Mouse (Mus musculus): ENCODE measurements around the gene Psma7.

Gene Psma7

GRCm38 (mm10) chr2:180005656-180006351 lies 36.4 kb downstream of the Psma7 start:
- in situ Hi-C loops (cut with MboI, MseI) = no loop called here

DNA sequence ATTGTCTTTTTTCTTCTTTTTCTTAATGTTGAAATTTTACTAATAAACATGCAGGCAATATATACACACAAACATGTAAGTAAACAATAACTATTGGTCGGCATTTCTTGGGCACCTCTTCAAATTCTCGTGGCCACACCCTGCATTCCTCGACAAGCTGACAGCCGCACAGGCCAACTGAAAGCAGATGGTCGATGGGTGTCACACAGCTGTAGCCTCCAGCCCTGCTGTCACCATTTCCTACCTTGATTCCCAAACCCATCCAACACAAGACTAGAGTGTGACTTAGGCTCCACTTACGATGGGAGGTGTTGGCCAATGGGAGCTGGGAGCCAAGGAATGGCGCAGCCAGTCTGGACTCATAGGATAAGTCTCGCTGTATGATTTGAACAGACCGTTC lies 40.6 kb downstream of the Psma7 start:
- in situ Hi-C loops (cut with MboI, MseI) = no loop called here

- in situ Hi-C loops (cut with MboI, MseI) = no loop called here
Observed at GRCm38 (mm10) chr2:179998431-179998830, 43.8 kb downstream of the Psma7 start.

DNA sequence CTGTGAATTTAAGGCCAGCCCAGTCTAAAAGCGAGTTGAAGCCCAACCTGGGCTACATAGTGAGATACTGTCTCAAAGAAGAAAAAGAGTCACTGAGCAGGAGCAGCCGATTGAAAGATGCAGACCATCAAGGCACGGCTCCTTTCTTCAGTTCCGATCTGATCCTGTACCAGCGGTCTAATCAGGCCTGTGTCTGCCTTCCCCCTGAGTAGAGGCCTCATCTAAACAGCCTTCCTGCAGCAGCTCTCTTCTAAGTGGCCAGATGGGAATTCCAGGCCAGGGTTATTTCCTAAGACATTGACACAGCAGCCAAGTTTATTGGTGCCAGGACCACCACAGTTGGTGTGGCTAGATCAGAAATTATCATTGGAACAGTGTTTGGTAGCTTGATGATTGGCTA lies 49.2 kb downstream of the Psma7 start:
- in situ Hi-C loops (cut with MboI, MseI) = no loop called here

DNA sequence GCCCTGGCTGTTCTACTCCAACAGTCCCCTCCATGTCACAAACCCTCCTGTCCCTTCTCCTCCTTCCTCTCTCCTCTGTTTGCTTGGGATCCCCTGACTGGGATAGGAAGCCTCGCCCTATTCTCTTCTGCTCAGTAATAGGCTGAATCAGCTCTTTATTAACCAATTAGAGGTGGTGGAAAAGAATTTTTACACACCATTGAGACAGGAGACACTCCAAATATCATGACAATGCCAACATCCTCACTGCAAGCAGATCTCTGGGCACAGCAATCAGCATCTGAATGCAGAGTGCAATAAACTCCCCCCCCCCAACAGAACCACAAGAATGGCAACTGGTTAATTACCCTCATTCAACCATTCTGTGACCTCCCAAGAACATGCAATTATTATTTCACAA lies 53.1 kb downstream of the Psma7 start:
- in situ Hi-C loops (cut with MboI, MseI) = no loop called here

DNA sequence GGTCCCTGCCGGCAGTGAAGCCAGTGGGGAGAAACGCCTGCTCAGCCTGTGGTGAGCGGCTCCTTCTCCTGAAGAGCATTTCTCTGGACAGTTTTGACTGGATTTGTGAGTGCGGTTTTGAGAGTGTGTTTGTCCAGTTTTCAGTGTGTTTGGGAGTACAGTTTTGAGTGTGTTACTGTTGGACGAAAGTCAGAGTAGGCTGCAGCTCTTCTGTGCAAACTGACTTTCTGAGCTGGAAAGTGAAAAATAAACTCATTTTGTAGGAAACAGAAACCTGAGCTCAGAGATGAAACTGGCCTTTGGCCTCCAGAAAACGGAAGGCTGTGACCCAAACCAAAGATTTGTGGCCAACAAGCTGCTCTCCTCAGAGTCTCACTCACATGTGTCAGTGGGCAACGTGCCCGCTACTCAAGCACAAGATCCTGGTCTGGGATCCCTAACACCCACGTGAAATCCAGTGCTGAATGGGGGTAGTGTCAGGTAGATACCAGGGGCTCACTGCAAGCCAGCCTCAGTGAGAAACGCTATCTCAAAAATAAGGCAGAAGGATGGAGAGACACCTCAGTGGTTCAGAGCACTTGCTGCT lies 55.7 kb downstream of the Psma7 start:
- in situ Hi-C loops (cut with MboI, MseI) = no loop called here

Data from T-helper 2 cell (primary cell).